Mouse (Mus musculus): ENCODE data around the gene Acan. TPM values are rescaled to one million over a fixed set of nuclear protein-coding genes. Genes with fewer than 3 reads are reported as not detected.

The Acan gene
- polyA plus RNA-seq, 1 experiment, result 0.59 TPM

GRCm38 (mm10) chr7:79149522-79149921 is 96.2 kb downstream of the Acan start:
- Histone ChIP-seq H3K4me3 (replicated peaks; ENCODE audit: extremely low read depth, low read depth, low read length) (no peak overlapping the region), H3K4me1 (ENCODE audit: control insufficient read depth, insufficient read depth, low read length) (peaks cover 3% of the 10 kb centered on the region; the same call in 1 of the 2 replicates)
- TF ChIP-seq CTCF (IDR thresholded peaks at IDR 0.05; ENCODE audit: insufficient read depth, low read length), result no peak
- no peak for TF ChIP-seq POLR2A (IDR thresholded peaks at IDR 0.05; ENCODE audit: borderline replicate concordance, extremely low read depth, low read depth, low read length)
- DNase-seq, result no peak
- 35% methylated on average over 6 of the region's 6 CpGs for WGBS

GRCm38 (mm10) chr7:79159406-79159805 is 106.1 kb downstream of the Acan start:
- 43% methylated on average over 1 of the region's 1 CpGs for WGBS
- TF ChIP-seq POLR2A (IDR thresholded peaks at IDR 0.05; ENCODE audit: borderline replicate concordance, extremely low read depth, low read depth, low read length) (no peak), CTCF (IDR thresholded peaks at IDR 0.05; ENCODE audit: insufficient read depth, low read length) (no peak)
- Histone ChIP-seq H3K4me1 (ENCODE audit: control insufficient read depth, insufficient read depth, low read length) (no peaks in the 10 kb centered on the region), H3K4me3 (replicated peaks; ENCODE audit: extremely low read depth, low read depth, low read length) (no peak overlapping the region)
- DNase-seq, result no peak

Other genes with a start within 250 kb of the Acan start
- gene Det1, start 206.2 kb upstream of the Acan start, polyA plus RNA-seq (2012; rRNA removed), result 10.2 and 11.0 TPM in 2 replicates
- 17.1 and 17.7 TPM in 2 replicates for gene Aen, start 157.6 kb upstream of the Acan start, polyA plus RNA-seq (2012; rRNA removed)
- gene Isg20, start 140.1 kb upstream of the Acan start, polyA plus RNA-seq (2012; rRNA removed), result 75.3 and 97.7 TPM in 2 replicates
- gene Hapln3, start 77.5 kb downstream of the Acan start, polyA plus RNA-seq (2012; rRNA removed), result 0.22 and 1.8 TPM in 2 replicates
- gene Mfge8, start 95.6 kb downstream of the Acan start, polyA plus RNA-seq (2012; rRNA removed), result 404 and 429 TPM in 2 replicates
- 53.1 and 64.0 TPM in 2 replicates for gene Abhd2, start 219.7 kb downstream of the Acan start, polyA plus RNA-seq (2012; rRNA removed)